ENCODE assay signal across 25 mouse cellular contexts in genomic region chr2:113886061-113886460, GRCm38 (mm10). TPM values are rescaled to one million over a fixed set of nuclear protein-coding genes. Genes with fewer than 3 reads are reported as not detected.
DNase-seq lines count a peak whose midpoint lies in the region; ATAC-seq and TF ChIP-seq lines count a peak whose summit lies in the region.
"Had no signal": no experiment of that assay in that cellular context is flagged by ENCODE, and none has a peak within 500 bp of the region (broad histone marks: within the 10 kb centered on the region; RNA-seq: fewer than 3 reads in every experiment).

No protein-coding gene starts in this region.

- H3K27me3 ChIP-seq in liver, adult 2 months (ENCODE audit: control insufficient read depth, insufficient read depth, low read length), result no peaks in the 10 kb centered on the region
- no peaks in the 10 kb centered on the region for H3K27me3 ChIP-seq in liver, embryonic 12.5 days (replicated peaks)
- no peaks in the 10 kb centered on the region for H3K27me3 ChIP-seq in cerebellum, adult 2 months (ENCODE audit: control insufficient read depth, insufficient read depth, low read length)
- H3K27me3 ChIP-seq: CH12.LX; embryonic facial prominence, embryonic 12.5 days; forebrain, embryonic 12.5 days had no signal

- no peak overlapping the region for H3K9ac ChIP-seq in liver, adult 2 months (ENCODE audit: low read depth, low read length)
- H3K9ac ChIP-seq in liver, embryonic 12.5 days, result no peak overlapping the region
- H3K9ac ChIP-seq: embryonic facial prominence, embryonic 12.5 days; forebrain, embryonic 12.5 days had no signal

- WGBS in liver, adult 2 months, result 42% methylated on average over 1 of the region's 1 CpGs
- whole genome bisulfite sequencing in liver, embryonic 12.5 days (ENCODE audit: insufficient replicate concordance), result 45% methylated on average over 1 of the region's 1 CpGs
- 54% methylated on average over 1 of the region's 1 CpGs for WGBS in cerebellum, adult 2 months

- H3K4me1 ChIP-seq in liver, adult 2 months (ENCODE audit: control insufficient read depth, insufficient read depth, low read length), result no peaks in the 10 kb centered on the region
- no peaks in the 10 kb centered on the region for H3K4me1 ChIP-seq in liver, embryonic 12.5 days
- no peaks in the 10 kb centered on the region for H3K4me1 ChIP-seq in cerebellum, adult 2 months (ENCODE audit: control insufficient read depth, insufficient read depth, low read length)
- H3K4me1 ChIP-seq: embryonic facial prominence, embryonic 10.5 days; embryonic facial prominence, embryonic 12.5 days; forebrain, embryonic 12.5 days had no signal

- TF ChIP-seq POLR2A in liver, adult 2 months (IDR thresholded peaks at IDR 0.05; ENCODE audit: extremely low read depth, insufficient read depth, low read length), result no peak
- no peak for TF ChIP-seq POLR2A in cerebellum, adult 2 months (IDR thresholded peaks at IDR 0.05; ENCODE audit: borderline replicate concordance, insufficient read depth, low read length)

- no peak for TF ChIP-seq CTCF in liver, adult 2 months (IDR thresholded peaks at IDR 0.05; ENCODE audit: low read depth, low read length)
- TF ChIP-seq CTCF in cerebellum, adult 2 months (IDR thresholded peaks at IDR 0.05; ENCODE audit: borderline replicate concordance, insufficient read depth, low read depth, low read length), result no peak

- H3K27ac ChIP-seq in liver, adult 2 months (replicated peaks; ENCODE audit: insufficient read depth, low read depth, low read length), result no peak overlapping the region
- H3K27ac ChIP-seq in liver, embryonic 12.5 days, result no peak overlapping the region
- no peak overlapping the region for H3K27ac ChIP-seq in cerebellum, adult 2 months (ENCODE audit: insufficient read depth, low read length)
- H3K27ac ChIP-seq: embryonic facial prominence, embryonic 10.5 days; embryonic facial prominence, embryonic 12.5 days; forebrain, embryonic 10.5 days; forebrain, embryonic 12.5 days had no signal

- no peaks in the 10 kb centered on the region for H3K36me3 ChIP-seq in liver, adult 2 months (ENCODE audit: control insufficient read depth, insufficient read depth, low read length)
- no peaks in the 10 kb centered on the region for H3K36me3 ChIP-seq in liver, embryonic 12.5 days
- H3K36me3 ChIP-seq: embryonic facial prominence, embryonic 10.5 days; embryonic facial prominence, embryonic 12.5 days; forebrain, embryonic 10.5 days; forebrain, embryonic 12.5 days; G1E had no signal

- H3K4me2 ChIP-seq in liver, embryonic 12.5 days, result no peak overlapping the region
- H3K4me2 ChIP-seq: embryonic facial prominence, embryonic 12.5 days; forebrain, embryonic 12.5 days had no signal

- no peaks in the 10 kb centered on the region for H3K9me3 ChIP-seq in liver, embryonic 12.5 days (replicated peaks)
- H3K9me3 ChIP-seq: embryonic facial prominence, embryonic 10.5 days; embryonic facial prominence, embryonic 12.5 days; forebrain, embryonic 12.5 days; G1E had no signal

- DNase-seq in liver, adult 2 months (ENCODE audit: extremely low read depth, low read depth, low spot score), result peak; percentile 66
- DNase-seq in NIH3T3 (ENCODE audit: low read depth), result peak; percentile 48
- DNase-seq in fibroblast of lung, adult 2 months (ENCODE audit: low read depth), result peak; percentile 2
- DNase-seq in cerebellum, adult 2 months, result no peak
- DNase-seq in lung, postnatal 14 days, result no peak
- DNase-seq: adrenal gland, adult 8-10 months; adrenal gland, postnatal 14 days; adrenal gland, postnatal 36 days; B cell, adult 2 months; cerebellum, adult 11-12 months; cerebellum, adult 8-10 months; cerebellum, adult 9-11 months; cerebellum, postnatal 14 days; cerebellum, postnatal 36 days; embryo, embryonic 11 days had no signal

- no peak overlapping the region for H3K4me3 ChIP-seq in liver, adult 2 months (ENCODE audit: insufficient read depth, low read depth, low read length)
- H3K4me3 ChIP-seq in liver, embryonic 12.5 days, result no peak overlapping the region
- H3K4me3 ChIP-seq in cerebellum, adult 2 months (replicated peaks; ENCODE audit: insufficient read depth, low read depth, low read length), result no peak overlapping the region
- H3K4me3 ChIP-seq: embryonic facial prominence, embryonic 10.5 days; embryonic facial prominence, embryonic 12.5 days; forebrain, embryonic 10.5 days; forebrain, embryonic 12.5 days had no signal

- no peak for ATAC-seq in liver, embryonic 12.5 days
- ATAC-seq: CD4-positive, CD25-positive, alpha-beta regulatory T cell, adult 4 months; forebrain, embryonic 14.5 days; forebrain, embryonic 16.5 days had no signal

- no peaks in the 10 kb centered on the region for H3K79me2 ChIP-seq in liver, adult 2 months (ENCODE audit: control insufficient read depth, insufficient read depth, low read length)

RNA-seq across cellular contexts. Expression of gene Arhgap11a, which starts 37.6 kb away (rescaled TPM):
- total RNA-seq in liver, adult 2 months (2014; rRNA removed), result 0.55 and 1.0 TPM in 2 replicates
- 0.19 and 0.21 TPM in 2 replicates for polyA plus RNA-seq in liver, adult 2 months (2012; rRNA removed)
- polyA plus RNA-seq in liver, embryonic 12.5 days (2016; fragmentation: Nextera tagmentation; extraction: Ambion mirVana), result 29.7 and 31.2 TPM in 2 replicates
- polyA plus RNA-seq in cerebellum, adult 2 months (2012; rRNA removed), result 1.8 and 1.9 TPM in 2 replicates

RNA-seq across cellular contexts. Expression of gene Scg5, which starts 57.1 kb away (rescaled TPM):
- 0.20 TPM in 1 of 2 replicates, not detected in the other for total RNA-seq in liver, adult 2 months (2014; rRNA removed)
- polyA plus RNA-seq in liver, adult 2 months (2012; rRNA removed), result 0.07 TPM in 1 of 2 replicates, not detected in the other
- not detected in 2 replicates for polyA plus RNA-seq in liver, embryonic 12.5 days (2016; fragmentation: Nextera tagmentation; extraction: Ambion mirVana)
- polyA plus RNA-seq in cerebellum, adult 2 months (2012; rRNA removed), result 331 and 341 TPM in 2 replicates
- total RNA-seq: CH12.LX had no signal
- polyA plus RNA-seq: G1E had no signal

Comparison
In these comparisons a context has a peak if more than half of its experiments do, and no peak if none do; other contexts are left out.
1. RNA of gene Arhgap11a, which starts 37.6 kb away (polyA plus RNA-seq): 29.7 to 31.2 TPM in liver, embryonic 12.5 days; 1.8 to 1.9 TPM in cerebellum, adult 2 months and 0.19 to 0.21 TPM in liver, adult 2 months; every median in the first group is over 10 times any median in the second.
2. DNase-seq: peak in liver, adult 2 months (single experiment), NIH3T3 (single experiment) and fibroblast of lung, adult 2 months (single experiment); none in cerebellum, adult 2 months (0 of 2) and lung, postnatal 14 days (single experiment).
3. RNA of gene Scg5, which starts 57.1 kb away (polyA plus RNA-seq): 331 to 341 TPM in cerebellum, adult 2 months; 0.07 TPM in liver, adult 2 months and not detected in liver, embryonic 12.5 days; every median in the first group is over 100 times any median in the second.